Mouse (Mus musculus): ENCODE data around the gene Fras1. TPM values are rescaled to one million over a fixed set of nuclear protein-coding genes. Genes with fewer than 3 reads are reported as not detected.

The Fras1 gene
- polyA plus RNA-seq, 1 experiment from 2014 or later, result 26.3 TPM

DNA sequence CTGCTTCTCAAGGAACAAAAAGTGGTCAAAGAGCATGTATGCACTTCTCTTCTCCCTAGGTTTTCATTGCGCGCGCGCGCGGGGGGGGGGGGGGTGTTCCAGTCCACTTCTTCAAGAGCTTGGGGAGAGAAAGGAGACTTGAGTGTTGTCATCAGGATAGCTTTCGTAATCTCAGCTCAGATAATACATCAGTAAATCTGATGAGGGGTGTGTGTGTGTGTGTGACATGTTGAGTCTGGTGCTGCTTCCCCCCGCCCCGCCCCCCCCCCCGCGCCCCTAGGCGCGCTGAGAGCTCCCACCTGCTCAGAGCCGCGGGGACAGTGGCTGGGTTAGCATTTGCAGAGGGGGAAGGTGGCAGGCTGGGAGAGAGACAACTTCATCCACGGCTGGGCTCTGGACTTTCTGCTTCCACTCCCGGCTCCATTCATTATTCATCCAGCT, 1.7 kb downstream of the Fras1 start:
- no peaks in the 10 kb centered on the region for H3K9me3 ChIP-seq
- peak overlapping the region; percentile 65; the same call in 1 of the 2 replicates for H3K9ac ChIP-seq
- H3K36me3 ChIP-seq, result no peaks in the 10 kb centered on the region
- peak; percentile 36 for ATAC-seq (ENCODE audit: borderline replicate concordance, extremely low read depth, low FRiP score, low TSS enrichment)
- peak overlapping the region; percentile 70 for H3K4me3 ChIP-seq
- H3K4me2 ChIP-seq, result peak overlapping the region; percentile 95
- no peaks in the 10 kb centered on the region; the same call in 1 of the 2 replicates for H3K27me3 ChIP-seq
- H3K4me1 ChIP-seq, result peaks cover 28% of the 10 kb centered on the region
- H3K27ac ChIP-seq, result peak overlapping the region; percentile 85
- 2% methylated on average over 11 of the region's 17 CpGs for WGBS

DNA sequence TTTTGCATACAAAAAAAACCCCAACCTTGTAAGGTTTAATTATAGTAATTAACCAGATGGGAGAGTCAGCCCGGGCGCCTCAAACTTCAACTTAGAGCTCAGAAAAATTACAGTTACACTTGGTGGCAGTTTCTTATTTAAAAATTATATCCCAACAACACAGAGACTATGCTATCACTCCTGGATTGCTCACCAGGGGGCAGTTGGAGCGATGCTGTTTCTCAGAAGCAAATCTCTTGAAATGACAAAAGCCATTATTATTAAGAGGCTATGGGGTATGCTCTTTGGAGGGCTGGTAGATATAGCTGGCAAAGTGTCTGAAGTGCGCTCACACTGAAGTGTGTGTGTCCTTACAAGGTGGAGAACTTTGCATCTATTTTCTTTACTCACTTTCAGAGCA, 2.5 kb downstream of the Fras1 start:
- H3K9ac ChIP-seq, result no peak overlapping the region
- H3K4me2 ChIP-seq, result peak overlapping the region; percentile 95
- peak overlapping the region; percentile 70 for H3K4me3 ChIP-seq
- H3K36me3 ChIP-seq, result no peaks in the 10 kb centered on the region
- peaks cover 28% of the 10 kb centered on the region for H3K4me1 ChIP-seq
- ATAC-seq (ENCODE audit: borderline replicate concordance, extremely low read depth, low FRiP score, low TSS enrichment), result no peak
- H3K27ac ChIP-seq, result no peak overlapping the region
- no peaks in the 10 kb centered on the region; the same call in 1 of the 2 replicates for H3K27me3 ChIP-seq
- no peaks in the 10 kb centered on the region for H3K9me3 ChIP-seq
- 47% methylated on average over 4 of the region's 4 CpGs for WGBS

GRCm38 (mm10) chr5:96386138-96386933, 12.6 kb downstream of the Fras1 start:
- Histone ChIP-seq H3K4me1 (0 out of 2 replicates have a peak, but pooled peaks cover 2% of the 10 kb centered on the region), H3K4me3 (no peak overlapping the region), H3K27me3 (no peaks in the 10 kb centered on the region), H3K27ac (no peak overlapping the region), H3K4me2 (no peak overlapping the region), H3K9ac (no peak overlapping the region), H3K9me3 (no peaks in the 10 kb centered on the region), H3K36me3 (peaks cover 8% of the 10 kb centered on the region; the same call in 1 of the 2 replicates)
- ATAC-seq (ENCODE audit: borderline replicate concordance, extremely low read depth, low FRiP score, low TSS enrichment), result no peak
- WGBS, result 85% methylated on average over 15 of the region's 15 CpGs

DNA sequence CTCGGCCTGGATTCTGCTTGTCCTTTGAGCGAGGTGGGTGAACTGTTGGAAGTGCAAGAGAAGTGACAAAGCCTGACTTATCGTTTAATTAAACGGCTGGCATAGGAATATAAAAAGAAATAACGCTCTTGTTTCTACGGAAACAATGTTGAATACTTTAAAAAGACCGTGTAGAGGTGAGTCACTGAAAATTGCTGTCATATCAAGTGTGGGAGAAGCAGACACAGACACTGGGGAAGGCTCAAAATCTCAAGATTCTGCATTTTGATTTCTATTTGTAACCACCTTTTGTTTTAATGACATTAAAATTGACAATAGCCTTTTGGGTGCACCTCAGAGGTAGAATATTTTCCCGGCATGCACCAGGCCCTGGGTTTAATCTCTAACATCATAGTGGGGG, 14.6 kb downstream of the Fras1 start:
- Histone ChIP-seq H3K4me2 (no peak overlapping the region), H3K9me3 (no peaks in the 10 kb centered on the region), H3K4me1 (0 out of 2 replicates have a peak, but pooled peaks cover 2% of the 10 kb centered on the region), H3K36me3 (peaks cover 8% of the 10 kb centered on the region; the same call in 1 of the 2 replicates), H3K27me3 (no peaks in the 10 kb centered on the region), H3K9ac (no peak overlapping the region), H3K4me3 (no peak overlapping the region), H3K27ac (no peak overlapping the region)
- ATAC-seq (ENCODE audit: borderline replicate concordance, extremely low read depth, low FRiP score, low TSS enrichment), result no peak
- 86% methylated on average over 8 of the region's 8 CpGs for WGBS

DNA sequence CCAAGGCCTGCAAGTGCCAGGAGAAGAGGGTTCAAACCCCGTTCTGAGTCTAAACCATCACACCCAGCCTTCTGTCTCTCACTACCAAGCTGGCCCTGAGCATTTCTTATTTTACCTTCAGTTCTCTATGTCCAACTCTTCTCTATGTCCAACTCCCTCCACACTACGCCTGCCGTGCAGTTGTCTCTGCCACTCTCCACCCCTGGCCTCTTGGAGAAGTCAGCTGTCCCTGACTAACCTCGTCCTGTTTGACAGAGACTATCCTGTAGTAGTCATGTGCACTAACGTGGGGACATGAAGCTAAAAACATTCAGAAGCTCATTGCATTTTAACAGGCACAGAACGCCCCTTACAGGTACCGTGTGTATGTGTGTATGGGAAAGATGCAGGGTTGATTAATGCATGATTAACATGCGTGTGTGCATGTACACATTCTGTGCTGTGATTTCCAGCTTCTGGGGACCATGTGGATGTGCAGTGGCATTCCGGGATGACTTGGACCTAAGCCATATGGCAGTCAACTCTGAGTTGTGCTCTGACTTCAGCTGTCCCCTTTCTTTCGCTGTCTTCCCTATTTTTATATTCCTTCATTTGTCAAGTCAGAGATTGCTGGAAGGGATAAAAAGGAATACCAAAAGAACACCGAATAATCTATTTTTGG, 16.3 kb downstream of the Fras1 start:
- WGBS, result 74% methylated on average over 11 of the region's 11 CpGs
- no peak for ATAC-seq (ENCODE audit: borderline replicate concordance, extremely low read depth, low FRiP score, low TSS enrichment)
- H3K9me3 ChIP-seq, result no peaks in the 10 kb centered on the region
- H3K27me3 ChIP-seq, result no peaks in the 10 kb centered on the region
- H3K27ac ChIP-seq, result no peak overlapping the region
- no peak overlapping the region for H3K4me3 ChIP-seq
- peaks cover 4% of the 10 kb centered on the region; the same call in 1 of the 2 replicates for H3K4me1 ChIP-seq
- no peak overlapping the region for H3K9ac ChIP-seq
- no peak overlapping the region for H3K4me2 ChIP-seq
- peaks cover 8% of the 10 kb centered on the region; the same call in 1 of the 2 replicates for H3K36me3 ChIP-seq

DNA sequence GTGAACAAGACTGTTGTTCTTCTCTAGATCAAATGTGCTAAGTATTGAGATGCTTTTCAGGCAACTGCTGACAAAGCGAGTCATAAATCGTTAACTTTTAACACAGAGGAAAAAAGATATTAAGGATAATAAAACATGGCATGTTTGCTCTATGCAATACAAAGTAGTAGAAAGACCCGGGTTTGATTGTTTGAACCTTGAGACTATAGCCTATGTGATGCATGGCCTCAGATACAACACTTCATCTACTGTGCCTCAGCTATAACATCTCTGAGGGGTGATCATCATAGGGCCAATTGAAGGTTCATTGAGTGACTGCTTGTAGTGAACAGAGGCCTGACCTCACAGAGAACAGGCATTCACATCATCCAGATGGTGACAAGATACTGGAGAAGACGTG, 17.3 kb downstream of the Fras1 start:
- Histone ChIP-seq H3K4me1 (peaks cover 12% of the 10 kb centered on the region), H3K9ac (no peak overlapping the region), H3K27ac (no peak overlapping the region), H3K4me3 (no peak overlapping the region), H3K9me3 (no peaks in the 10 kb centered on the region), H3K4me2 (no peak overlapping the region), H3K27me3 (no peaks in the 10 kb centered on the region), H3K36me3 (peaks cover 8% of the 10 kb centered on the region; the same call in 1 of the 2 replicates)
- 89% methylated on average over 4 of the region's 4 CpGs for WGBS
- ATAC-seq (ENCODE audit: borderline replicate concordance, extremely low read depth, low FRiP score, low TSS enrichment), result no peak

DNA sequence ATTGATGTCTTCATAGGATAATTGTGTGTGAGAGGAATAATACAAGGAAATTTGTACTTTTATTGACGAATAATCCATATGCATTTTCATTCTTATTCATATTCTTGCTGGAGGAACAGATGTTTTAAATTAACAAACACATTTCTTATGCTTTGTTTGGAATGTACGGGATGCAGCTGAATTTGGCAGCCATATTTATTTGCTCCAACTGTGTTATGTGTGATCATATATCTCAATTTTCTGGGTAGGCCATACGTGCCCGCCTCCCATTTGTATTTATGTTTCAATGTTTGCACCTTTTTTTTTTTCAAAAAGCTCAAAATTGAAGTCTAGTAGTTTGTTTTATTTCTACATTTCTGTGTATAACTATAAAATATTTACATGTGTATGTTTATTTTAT, 21.2 kb downstream of the Fras1 start:
- Histone ChIP-seq H3K9ac (no peak overlapping the region), H3K4me1 (peaks cover 28% of the 10 kb centered on the region), H3K36me3 (no peaks in the 10 kb centered on the region), H3K27me3 (no peaks in the 10 kb centered on the region), H3K9me3 (no peaks in the 10 kb centered on the region), H3K4me3 (no peak overlapping the region), H3K4me2 (no peak overlapping the region), H3K27ac (0 out of 2 replicates have a peak overlapping the region, but pooled peaks have one; percentile 22)
- no peak for ATAC-seq (ENCODE audit: borderline replicate concordance, extremely low read depth, low FRiP score, low TSS enrichment)
- 48% methylated on average over 4 of the region's 4 CpGs for WGBS

GRCm38 (mm10) chr5:96395786-96396650, 22.3 kb downstream of the Fras1 start:
- 19% methylated on average over 5 of the region's 5 CpGs for WGBS

DNA sequence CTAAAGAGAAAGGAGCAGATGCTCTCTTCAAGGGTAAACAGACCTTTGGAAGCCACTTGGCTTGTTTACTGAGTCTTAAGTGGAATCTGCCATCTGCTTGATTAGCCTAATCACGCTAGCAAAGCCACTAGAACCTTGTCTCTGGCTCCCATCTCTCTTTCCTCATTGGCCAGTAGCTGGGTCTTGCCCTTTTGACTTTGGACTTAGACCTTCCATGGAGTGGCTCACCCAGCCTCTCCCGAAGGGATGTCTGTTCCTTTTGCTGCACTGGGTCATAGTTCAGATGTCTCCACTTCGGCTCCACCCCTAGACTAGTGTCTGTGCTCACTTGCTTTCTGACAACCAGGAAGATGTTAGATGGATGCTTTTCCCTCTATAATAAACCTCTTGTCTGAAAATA, 28.8 kb downstream of the Fras1 start:
- no peaks in the 10 kb centered on the region for H3K9me3 ChIP-seq
- ATAC-seq (ENCODE audit: borderline replicate concordance, extremely low read depth, low FRiP score, low TSS enrichment), result no peak
- H3K27ac ChIP-seq, result no peak overlapping the region
- no peak overlapping the region for H3K9ac ChIP-seq
- no peaks in the 10 kb centered on the region for H3K36me3 ChIP-seq
- no peak overlapping the region for H3K4me3 ChIP-seq
- H3K27me3 ChIP-seq, result no peaks in the 10 kb centered on the region
- 53% methylated on average over 3 of the region's 3 CpGs for WGBS
- no peak overlapping the region for H3K4me2 ChIP-seq
- H3K4me1 ChIP-seq, result peaks cover 13% of the 10 kb centered on the region

More at GRCm38 (mm10) chr5:96395786-96396650, 22.3 kb downstream of the Fras1 start:
- H3K4me2 ChIP-seq, result no peak overlapping the region
- peaks cover 28% of the 10 kb centered on the region for H3K4me1 ChIP-seq
- H3K36me3 ChIP-seq, result no peaks in the 10 kb centered on the region
- H3K27me3 ChIP-seq, result no peaks in the 10 kb centered on the region
- no peak overlapping the region for H3K4me3 ChIP-seq
- no peaks in the 10 kb centered on the region for H3K9me3 ChIP-seq
- no peak overlapping the region for H3K9ac ChIP-seq
- peak; percentile 78; the same call in 1 of the 2 replicates for ATAC-seq (ENCODE audit: borderline replicate concordance, extremely low read depth, low FRiP score, low TSS enrichment)
- H3K27ac ChIP-seq, result peak overlapping the region; percentile 67

DNA sequence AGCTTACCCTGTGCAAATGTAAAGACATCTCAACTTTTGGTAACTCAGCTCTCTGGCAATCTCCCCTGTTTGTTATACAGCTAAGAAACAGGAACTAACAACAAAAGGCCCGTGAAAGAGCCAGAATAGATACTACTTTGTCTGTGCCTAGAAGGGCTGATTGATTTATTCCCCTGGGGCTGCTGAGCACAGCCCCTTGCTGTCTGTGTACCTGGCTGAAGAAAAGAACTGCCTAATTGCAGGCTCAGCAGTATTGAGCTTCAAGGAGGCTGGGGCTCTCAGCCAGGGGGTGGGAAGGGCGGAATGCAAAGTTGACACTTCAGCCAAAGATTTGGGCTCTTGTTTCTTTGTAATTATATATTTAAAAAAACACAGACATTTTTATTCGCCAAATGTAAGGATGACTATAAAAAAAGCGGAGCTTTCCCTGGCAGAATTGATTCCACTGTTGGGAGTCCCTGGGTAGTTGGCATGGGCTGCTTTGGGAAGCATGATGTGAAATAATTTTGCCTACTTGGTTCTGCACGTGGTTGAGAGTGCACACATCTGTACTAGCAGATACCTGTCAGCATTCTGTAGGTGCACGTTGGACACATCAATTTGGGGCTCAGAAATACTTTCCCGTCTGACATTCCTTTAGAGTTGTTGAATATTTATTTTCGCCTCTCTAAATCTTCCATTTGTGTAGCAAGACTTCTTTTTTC, 31.5 kb downstream of the Fras1 start:
- 58% methylated on average over 8 of the region's 8 CpGs for WGBS
- no peaks in the 10 kb centered on the region for H3K27me3 ChIP-seq
- peaks cover 16% of the 10 kb centered on the region; the same call in 1 of the 2 replicates for H3K4me1 ChIP-seq
- no peak overlapping the region for H3K9ac ChIP-seq
- H3K36me3 ChIP-seq, result no peaks in the 10 kb centered on the region
- no peak for ATAC-seq (ENCODE audit: borderline replicate concordance, extremely low read depth, low FRiP score, low TSS enrichment)
- H3K4me2 ChIP-seq, result no peak overlapping the region
- H3K4me3 ChIP-seq, result no peak overlapping the region
- H3K27ac ChIP-seq, result no peak overlapping the region
- no peaks in the 10 kb centered on the region for H3K9me3 ChIP-seq

DNA sequence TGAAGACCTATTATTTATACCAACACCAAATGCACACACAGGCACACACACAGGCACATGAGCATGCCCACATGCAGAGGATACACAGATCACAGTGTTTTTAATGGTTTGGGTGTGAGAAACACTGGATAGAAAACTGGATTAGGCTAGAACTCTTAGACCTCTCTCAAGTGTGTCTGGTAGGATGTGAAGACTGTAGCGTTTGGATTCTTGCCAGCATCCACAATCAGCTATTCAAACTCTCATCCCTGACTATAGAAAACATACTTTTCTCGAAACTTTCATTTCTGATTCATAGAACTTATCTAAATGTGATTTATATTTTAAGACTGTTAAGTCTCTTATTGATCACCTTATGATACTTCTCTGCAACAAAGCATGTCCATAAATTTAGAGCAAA, 34.5 kb downstream of the Fras1 start:
- H3K4me3 ChIP-seq, result no peak overlapping the region
- H3K9ac ChIP-seq, result no peak overlapping the region
- no peaks in the 10 kb centered on the region for H3K27me3 ChIP-seq
- no peaks in the 10 kb centered on the region for H3K9me3 ChIP-seq
- 28% methylated on average over 2 of the region's 2 CpGs for WGBS
- no peak for ATAC-seq (ENCODE audit: borderline replicate concordance, extremely low read depth, low FRiP score, low TSS enrichment)
- H3K36me3 ChIP-seq, result no peaks in the 10 kb centered on the region
- no peak overlapping the region for H3K27ac ChIP-seq
- H3K4me1 ChIP-seq, result peaks cover 25% of the 10 kb centered on the region; the same call in 1 of the 2 replicates
- H3K4me2 ChIP-seq, result no peak overlapping the region
